Mouse (Mus musculus) myocyte (in vitro differentiated cells): ENCODE data around the gene Rsad2. TPM values are rescaled to one million over a fixed set of nuclear protein-coding genes. Genes with fewer than 3 reads are reported as not detected.
A peak's percentile ranks its signal among the peaks of the same experiment; 100 is the strongest.

Source experiments
- H3K27me3 ChIP-seq: one replicate; pipeline ENCODE4 v1.6.1; 2011; ENCODE audit not compliant: control insufficient read depth, insufficient read depth, insufficient read length
- H3K36me3 ChIP-seq: one replicate; pipeline ENCODE4 v1.6.1; 2011; ENCODE audit not compliant: control insufficient read depth, insufficient read depth
- H3K4me2 ChIP-seq: one replicate; pipeline ENCODE4 v1.6.1; 2011; ENCODE audit warnings: low read depth, control low read depth
- H3K4me3 ChIP-seq: one replicate; pipeline ENCODE4 v1.5.1; 2011; ENCODE audit warnings: mild to moderate bottlenecking, control low read depth, moderate library complexity
- H3K79me2 ChIP-seq: one replicate; pipeline ENCODE4 v1.6.1; 2011; ENCODE audit not compliant: control insufficient read depth, insufficient read depth
- H3ac ChIP-seq: one replicate; pipeline ENCODE4 v1.6.1; 2011; ENCODE audit not compliant: control insufficient read depth, insufficient read length
- CEBPB ChIP-seq: IDR thresholded peaks from 2 replicates; pipeline ENCODE4 v1.6.1; 2011; ENCODE audit warnings: mild to moderate bottlenecking, moderate library complexity; ENCODE audit not compliant: poor library complexity, insufficient read depth, severe bottlenecking
- E2F4 ChIP-seq: IDR thresholded peaks from one replicate; pipeline ENCODE4 v1.6.1; 2011; ENCODE audit warnings: mild to moderate bottlenecking, control low read depth, moderate library complexity; ENCODE audit not compliant: insufficient read depth
- MAX ChIP-seq: IDR thresholded peaks from one replicate; pipeline ENCODE4 v1.6.1; 2011; ENCODE audit warnings: low read depth, mild to moderate bottlenecking, control low read depth
- MYOD1 ChIP-seq, 3 experiments: IDR thresholded peaks; one replicate each; pipeline ENCODE4 v1.6.1; 2011; ENCODE audit warnings: control low read depth in 2 of 3, low read depth in 2 of 3, mild to moderate bottlenecking in 2 of 3, moderate library complexity in 1 of 3; ENCODE audit not compliant: insufficient read length in 2 of 3, control insufficient read depth in 1 of 3
- MYOG ChIP-seq, 3 experiments: IDR thresholded peaks; one replicate each; pipeline ENCODE4 v1.6.1; 2011; ENCODE audit warnings: control low read depth in 2 of 3, low read depth in 2 of 3, mild to moderate bottlenecking in 2 of 3; ENCODE audit not compliant: insufficient read length in 2 of 3, control insufficient read depth in 1 of 3, insufficient read depth in 1 of 3
- POLR2A ChIP-seq: IDR thresholded peaks from one replicate; pipeline ENCODE4 v1.6.1; 2011; ENCODE audit warnings: low read depth, mild to moderate bottlenecking, control low read depth, moderate library complexity; ENCODE audit not compliant: insufficient read length
- POLR2AphosphoS2 ChIP-seq: IDR thresholded peaks from one replicate; pipeline ENCODE4 v1.6.1; 2011; ENCODE audit warnings: low read depth, control low read depth; ENCODE audit not compliant: insufficient read length
- REST ChIP-seq: IDR thresholded peaks from one replicate; pipeline ENCODE4 v1.6.1; 2011; ENCODE audit warnings: mild to moderate bottlenecking, control low read depth, moderate library complexity; ENCODE audit not compliant: insufficient read depth, insufficient read length
- SRF ChIP-seq: IDR thresholded peaks from one replicate; pipeline ENCODE4 v1.6.1; 2011; ENCODE audit warnings: low read depth; ENCODE audit not compliant: control insufficient read depth, insufficient read length
- TCF12 ChIP-seq: IDR thresholded peaks from one replicate; pipeline ENCODE4 v1.6.1; 2011; ENCODE audit warnings: mild to moderate bottlenecking, control low read depth; ENCODE audit not compliant: poor library complexity, insufficient read depth, severe bottlenecking
- TCF3 ChIP-seq: IDR thresholded peaks from one replicate; pipeline ENCODE4 v1.6.1; 2011; ENCODE audit warnings: low read depth, control low read depth; ENCODE audit not compliant: insufficient read length
- USF1 ChIP-seq: IDR thresholded peaks from one replicate; pipeline ENCODE4 v1.6.1; 2011; ENCODE audit warnings: low read depth, mild to moderate bottlenecking, control low read depth, moderate library complexity
- polyA plus RNA-seq: library from polyadenylated mRNA; unstranded; fragments of >200 nt; fragmentation: generic; extraction: Trizol; gene quantifications from one replicate; pipeline ENCODE4 v1.2.1, GENCODE M21; 2012; ENCODE audit warnings: missing spikeins

Rsad2 gene
- polyA plus RNA-seq, 1 experiment = 0.05 TPM

DNA sequence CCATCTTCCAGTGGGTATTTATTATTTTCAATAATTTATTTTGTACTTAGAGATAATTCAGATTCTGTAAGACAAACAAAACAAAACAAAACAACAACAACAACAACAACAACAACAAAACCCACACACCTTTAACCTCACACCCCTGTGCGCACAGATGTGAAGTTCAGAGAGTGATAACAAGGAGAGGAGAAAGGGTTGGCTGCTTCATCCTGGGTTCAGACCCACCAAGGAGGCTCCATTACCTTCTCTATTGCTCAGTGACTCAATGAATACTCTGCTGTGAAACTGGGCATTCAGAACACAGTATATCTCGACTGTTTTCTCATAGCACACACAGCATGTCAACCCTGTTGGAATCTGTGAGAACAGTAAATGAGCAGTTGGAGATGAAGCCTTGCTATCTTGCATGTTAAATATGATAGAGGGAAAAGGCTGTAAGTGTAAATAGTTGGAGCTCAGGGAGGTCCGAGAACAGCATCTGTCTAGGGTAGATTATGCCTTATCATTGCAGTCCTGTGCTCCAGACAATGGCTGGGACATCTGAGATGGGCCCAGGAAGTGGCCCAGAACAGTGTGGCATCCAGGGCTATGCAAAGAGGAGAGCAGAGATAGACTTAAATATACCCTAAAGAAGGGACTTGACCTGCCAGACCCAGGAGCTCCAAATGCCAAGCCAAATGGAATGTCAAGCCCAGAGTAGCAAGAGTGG is 16.7 kb upstream of the Rsad2 start:
- no peaks in the 10 kb centered on the region for H3K36me3 ChIP-seq
- no peak for TF ChIP-seq MYOG (IDR thresholded peaks at IDR 0.05; ENCODE audit: control insufficient read depth in 1 of 3, insufficient read depth in 1 of 3, insufficient read length in 2 of 3, low read depth in 2 of 3)
- TF ChIP-seq TCF3 = no peak
- TF ChIP-seq MAX = no peak
- TF ChIP-seq TCF12 = no peak
- TF ChIP-seq MYOD1 (IDR thresholded peaks at IDR 0.05; ENCODE audit: control insufficient read depth in 1 of 3, insufficient read length in 2 of 3, low read depth in 2 of 3) = no peak
- no peak for TF ChIP-seq USF1
- TF ChIP-seq REST = no peak
- no peak for TF ChIP-seq POLR2AphosphoS2
- no peak for TF ChIP-seq E2F4
- TF ChIP-seq SRF = no peak
- no peak for TF ChIP-seq POLR2A
- no peak for TF ChIP-seq CEBPB
- no peaks in the 10 kb centered on the region for H3K79me2 ChIP-seq
- H3K4me3 ChIP-seq = no peak overlapping the region
- H3K27me3 ChIP-seq = no peaks in the 10 kb centered on the region
- no peak overlapping the region for H3K4me2 ChIP-seq
- H3ac ChIP-seq = no peak overlapping the region

DNA sequence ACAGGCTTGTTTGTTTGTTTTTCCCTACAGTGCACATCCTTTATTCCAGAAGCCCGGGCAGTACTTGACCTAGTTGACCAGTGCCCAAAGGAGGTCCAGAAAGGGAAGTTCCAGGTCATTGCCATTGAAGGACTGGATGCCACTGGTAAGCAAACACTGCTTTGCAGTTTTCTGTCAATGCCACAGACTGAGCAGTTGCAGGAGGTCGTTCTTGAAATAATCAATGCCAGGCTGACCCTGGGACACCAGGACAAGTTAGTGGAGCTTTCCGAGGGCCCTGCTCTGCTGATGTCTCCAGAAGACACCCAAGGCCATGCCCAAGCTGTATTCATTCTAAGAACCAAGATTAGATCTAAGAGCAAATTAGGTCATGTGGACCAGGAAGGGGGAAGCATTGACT is 15.1 kb upstream of the Rsad2 start:
- TF ChIP-seq SRF = no peak
- TF ChIP-seq POLR2A = no peak
- TF ChIP-seq REST = no peak
- no peak for TF ChIP-seq E2F4
- TF ChIP-seq MYOG (IDR thresholded peaks at IDR 0.05; ENCODE audit: control insufficient read depth in 1 of 3, insufficient read depth in 1 of 3, insufficient read length in 2 of 3, low read depth in 2 of 3) = no peak
- TF ChIP-seq POLR2AphosphoS2 = no peak
- no peak for TF ChIP-seq TCF12
- TF ChIP-seq CEBPB = no peak
- TF ChIP-seq MYOD1 (IDR thresholded peaks at IDR 0.05; ENCODE audit: control insufficient read depth in 1 of 3, insufficient read length in 2 of 3, low read depth in 2 of 3) = no peak
- TF ChIP-seq USF1 = no peak
- TF ChIP-seq TCF3 = no peak
- no peak for TF ChIP-seq MAX
- no peak overlapping the region for H3ac ChIP-seq
- no peaks in the 10 kb centered on the region for H3K27me3 ChIP-seq
- H3K4me3 ChIP-seq = no peak overlapping the region
- H3K4me2 ChIP-seq = no peak overlapping the region
- H3K79me2 ChIP-seq = no peaks in the 10 kb centered on the region
- no peaks in the 10 kb centered on the region for H3K36me3 ChIP-seq

GRCm38 (mm10) chr12:26470042-26470409 is 13.8 kb upstream of the Rsad2 start:
- H3K4me2 ChIP-seq = peak overlapping the region; percentile 67
- no peak overlapping the region for H3ac ChIP-seq
- H3K36me3 ChIP-seq = no peaks in the 10 kb centered on the region
- TF ChIP-seq E2F4 (no peak), TCF3 (no peak), MYOD1 (IDR thresholded peaks at IDR 0.05; ENCODE audit: control insufficient read depth in 1 of 3, insufficient read length in 2 of 3, low read depth in 2 of 3) (no peak), REST (no peak), POLR2A (no peak), MYOG (IDR thresholded peaks at IDR 0.05; ENCODE audit: control insufficient read depth in 1 of 3, insufficient read depth in 1 of 3, insufficient read length in 2 of 3, low read depth in 2 of 3) (no peak), TCF12 (no peak), POLR2AphosphoS2 (no peak), SRF (no peak), USF1 (no peak), CEBPB (no peak), MAX (no peak)
- H3K79me2 ChIP-seq = no peaks in the 10 kb centered on the region
- H3K4me3 ChIP-seq = no peak overlapping the region
- H3K27me3 ChIP-seq = no peaks in the 10 kb centered on the region

GRCm38 (mm10) chr12:26469098-26470041 is 13.1 kb upstream of the Rsad2 start, which contains the start of gene Cmpk2:
Gene Cmpk2, plus strand, starts transcription at chr12:26469204.
- Histone ChIP-seq H3ac (no peak within 1 kb of the TSS), H3K4me2 (peak within 1 kb of the TSS; percentile 67), H3K4me3 (no peak within 1 kb of the TSS), H3K27me3 (no peaks in the 10 kb centered on the region), H3K79me2 (no peaks in the 10 kb centered on the region), H3K36me3 (no peaks in the 10 kb centered on the region)
- TF ChIP-seq TCF3 (peak; percentile 5), SRF (no peak), MAX (no peak), MYOG (IDR thresholded peaks at IDR 0.05; ENCODE audit: control insufficient read depth in 1 of 3, insufficient read depth in 1 of 3, insufficient read length in 2 of 3, low read depth in 2 of 3) (peak in 1 of 3 experiments; percentile 48), E2F4 (no peak), CEBPB (no peak), MYOD1 (IDR thresholded peaks at IDR 0.05; ENCODE audit: control insufficient read depth in 1 of 3, insufficient read length in 2 of 3, low read depth in 2 of 3) (peak in 2 of 3 experiments; percentile 4 to 46), TCF12 (no peak), USF1 (no peak), POLR2A (no peak)
